Mouse (Mus musculus) embryonic stem cell, embryonic (primary cell): ENCODE data around the gene Chst14.

Source experiments
- CTCF ChIA-PET, 4 experiments: fragments of 300-600 bp in 2 of 4; fragments of 350-600 bp in 2 of 4; sonication (Branson Sonifier 250); formaldehyde crosslinking; loops; one replicate each; lab custom pipeline; 2022; ENCODE audit warnings: inconsistent platforms in 2 of 4; lab: Charles Lee
- POLR2A ChIA-PET, 4 experiments: fragments of 300-600 bp in 2 of 4; fragments of 350-600 bp in 2 of 4; sonication (Branson Sonifier 250); formaldehyde crosslinking; loops; one replicate each; lab custom pipeline; 2022; ENCODE audit warnings: antibody characterized with exemption in 4 of 4, inconsistent platforms in 1 of 4; lab: Charles Lee

Gene Chst14

GRCm38 (mm10) chr2:118976941-118977340, 50.6 kb downstream of the Chst14 start:
- CTCF ChIA-PET: interaction anchor here in 2 of 4 experiments (1.0 to 1.4 kb wide), 4 partner anchors 9 to 459 kb away, joined by 3 to 5 read pairs (median 4); no protein-coding TSS in a partner anchor
- POLR2A ChIA-PET: interaction anchor here in 2 of 4 experiments (1.1 to 1.3 kb wide), 6 partner anchors 11 to 214 kb away, joined by 3 to 4 read pairs (median 3); partner anchors contain the start of genes Ccdc32 (in 1 of the 2), Ccdc9b (in 1 of the 2) and Chst14 (in 1 of the 2)

DNA sequence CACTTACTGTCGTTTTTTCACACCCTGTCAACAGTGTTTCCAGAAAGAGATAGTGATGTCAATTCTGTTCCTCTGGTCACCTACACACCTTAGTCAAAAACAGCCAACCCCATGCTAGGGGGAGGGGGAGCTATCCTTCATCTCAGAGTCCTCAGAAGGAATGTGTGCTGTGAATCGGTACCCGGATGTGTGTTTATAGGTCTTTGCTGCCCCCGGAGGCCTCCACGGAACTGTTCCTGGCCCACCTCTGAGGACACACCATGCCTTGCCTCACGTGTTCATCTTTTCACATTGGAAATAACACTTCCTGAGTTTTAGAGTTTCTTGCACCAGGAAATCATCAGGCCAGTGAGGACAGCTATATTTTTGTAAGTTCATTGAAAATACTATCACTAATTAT, 51.8 kb downstream of the Chst14 start:
- ChIA-PET CTCF (interaction anchor here in 3 of 4 experiments (0.5 to 1.4 kb wide), 9 partner anchors 8 to 458 kb away, joined by 3 to 5 read pairs (median 3); partner anchors contain the start of gene Ccdc32 (in 1 of the 3)), POLR2A (interaction anchor here in 2 of 4 experiments (0.6 to 1.3 kb wide), 6 partner anchors 10 to 93 kb away, joined by 3 to 5 read pairs (median 3); partner anchors contain the start of genes Ccdc32 (in 1 of the 2) and Chst14 (in 1 of the 2))
